Mouse (Mus musculus): ENCODE data around the gene Cables2.

Cables2 gene

DNA sequence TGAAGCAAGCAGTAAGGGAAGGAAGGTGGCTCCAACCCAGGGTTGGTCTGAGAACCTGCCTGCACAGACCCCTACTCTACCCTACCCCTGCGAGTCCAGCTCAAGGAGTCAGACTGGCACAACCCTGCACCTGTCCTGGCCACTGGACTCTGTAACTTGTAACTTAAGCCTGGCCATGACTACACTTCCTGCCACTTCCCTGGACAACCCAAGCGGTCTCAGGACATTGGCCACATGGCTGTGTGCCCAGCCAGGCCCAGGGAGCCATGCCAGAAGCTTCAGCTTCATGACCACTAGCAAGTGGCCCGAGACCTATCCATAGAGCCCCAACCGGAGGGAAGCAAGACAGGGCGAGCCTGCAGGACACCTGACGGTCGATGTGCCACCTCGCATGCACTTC, 55.7 kb downstream of the Cables2 start:
- TF ChIP-seq POU5F1 (IDR thresholded peaks at IDR 0.05; ENCODE audit: borderline replicate concordance, low read length), result no peak
- no peak for TF ChIP-seq NANOG (IDR thresholded peaks at IDR 0.05; ENCODE audit: borderline replicate concordance, low read length)
- TF ChIP-seq CTCF (conservative IDR thresholded peaks at IDR 0.05; ENCODE audit: low read length), result no peak

DNA sequence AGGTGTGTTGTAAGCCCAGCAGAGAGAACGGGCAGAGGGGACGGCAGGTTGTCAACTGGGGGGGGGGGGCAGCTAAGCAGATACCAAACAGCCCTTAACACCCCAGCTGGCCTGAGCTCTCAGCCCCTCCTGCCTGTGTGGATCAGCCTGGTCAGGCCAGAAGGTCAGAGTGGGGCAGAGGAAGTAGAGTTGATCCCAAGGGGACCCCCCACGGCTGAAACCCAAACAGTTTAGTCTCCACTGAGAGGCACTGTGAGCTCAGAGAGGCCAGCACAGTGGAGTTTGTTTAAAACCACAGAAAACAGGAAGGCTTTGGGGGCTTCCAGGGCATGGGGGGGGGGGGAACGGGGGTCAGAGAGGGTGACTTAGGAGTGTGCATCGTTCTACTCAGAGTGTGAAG, 56.4 kb downstream of the Cables2 start:
- TF ChIP-seq POU5F1 (IDR thresholded peaks at IDR 0.05; ENCODE audit: borderline replicate concordance, low read length) (no peak), NANOG (IDR thresholded peaks at IDR 0.05; ENCODE audit: borderline replicate concordance, low read length) (no peak), CTCF (conservative IDR thresholded peaks at IDR 0.05; ENCODE audit: low read length) (no peak)
- Histone ChIP-seq H3K4me1 (replicated peaks; ENCODE audit: low read depth, low read length) (peaks cover 90% of the 10 kb centered on the region), H3K9me3 (ENCODE audit: low read length) (no peaks in the 10 kb centered on the region), H3K4me3 (replicated peaks; ENCODE audit: low read length) (no peak overlapping the region), H3K27me3 (ENCODE audit: insufficient read depth, low read length) (no peaks in the 10 kb centered on the region), H3K36me3 (ENCODE audit: insufficient read depth, low read length) (peaks cover 94% of the 10 kb centered on the region)

More for the DNA sequence above, 55.7 kb downstream of the Cables2 start:
- H3K36me3 ChIP-seq (ENCODE audit: insufficient read depth, low read length), result peaks cover 93% of the 10 kb centered on the region
- H3K9me3 ChIP-seq (ENCODE audit: low read length), result no peaks in the 10 kb centered on the region
- no peaks in the 10 kb centered on the region for H3K27me3 ChIP-seq (ENCODE audit: insufficient read depth, low read length)
- H3K4me1 ChIP-seq (replicated peaks; ENCODE audit: low read depth, low read length), result peaks cover 96% of the 10 kb centered on the region
- peak overlapping the region; percentile 96 for H3K4me3 ChIP-seq (replicated peaks; ENCODE audit: low read length)

DNA sequence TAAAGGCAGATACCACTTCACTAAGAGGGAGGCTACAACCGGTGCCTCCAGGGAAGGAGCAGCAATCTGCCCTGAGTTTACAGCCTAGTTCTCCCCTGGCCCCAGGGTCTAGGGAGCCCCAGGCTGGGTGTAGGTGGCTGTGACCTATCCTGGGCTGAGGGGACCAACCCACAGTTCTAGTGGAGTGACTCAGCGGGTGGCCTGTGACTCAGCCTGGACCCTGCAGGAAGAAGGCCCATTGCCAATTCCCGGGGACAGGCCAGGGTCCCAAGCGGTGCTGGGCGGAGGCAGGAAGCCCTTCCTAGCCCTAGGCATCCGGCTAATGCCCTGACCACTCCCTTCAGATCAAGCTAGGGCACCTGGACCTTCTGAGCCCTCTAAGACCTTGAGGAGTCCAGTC, 57.3 kb downstream of the Cables2 start:
- peaks cover 94% of the 10 kb centered on the region for H3K36me3 ChIP-seq (ENCODE audit: insufficient read depth, low read length)
- no peaks in the 10 kb centered on the region for H3K27me3 ChIP-seq (ENCODE audit: insufficient read depth, low read length)
- H3K9me3 ChIP-seq (ENCODE audit: low read length), result no peaks in the 10 kb centered on the region
- H3K4me3 ChIP-seq (replicated peaks; ENCODE audit: low read length), result 0 out of 2 replicates have a peak overlapping the region, but pooled peaks have one; percentile 26
- peaks cover 90% of the 10 kb centered on the region for H3K4me1 ChIP-seq (replicated peaks; ENCODE audit: low read depth, low read length)
- TF ChIP-seq NANOG (IDR thresholded peaks at IDR 0.05; ENCODE audit: borderline replicate concordance, low read length), result no peak
- TF ChIP-seq CTCF (conservative IDR thresholded peaks at IDR 0.05; ENCODE audit: low read length), result no peak
- no peak for TF ChIP-seq POU5F1 (IDR thresholded peaks at IDR 0.05; ENCODE audit: borderline replicate concordance, low read length)

DNA sequence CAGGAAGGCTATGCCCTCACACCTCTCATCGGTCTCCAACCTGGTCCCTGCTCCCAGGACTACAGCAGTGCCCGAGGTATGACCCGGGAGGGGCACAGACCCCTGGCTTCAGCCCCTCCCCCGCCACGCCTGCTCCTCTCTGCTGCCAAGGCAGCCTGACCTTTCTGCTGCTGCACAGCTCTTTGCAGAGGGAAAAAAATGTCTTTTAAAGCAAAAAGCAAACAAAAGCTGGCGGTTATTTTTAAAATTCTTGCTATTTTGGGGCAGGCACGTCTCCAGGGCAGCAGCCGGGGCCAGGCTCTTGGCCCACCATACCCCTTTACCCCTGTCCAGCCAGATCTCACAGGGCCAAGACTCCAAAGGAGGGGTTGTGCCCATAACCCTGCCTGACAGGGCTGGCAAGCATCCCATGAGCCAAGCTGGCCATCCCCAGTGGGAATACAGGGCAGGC, 58.3 kb downstream of the Cables2 start:
- no peaks in the 10 kb centered on the region for H3K27me3 ChIP-seq (ENCODE audit: insufficient read depth, low read length)
- no peak for TF ChIP-seq POU5F1 (IDR thresholded peaks at IDR 0.05; ENCODE audit: borderline replicate concordance, low read length)
- peaks cover 91% of the 10 kb centered on the region for H3K36me3 ChIP-seq (ENCODE audit: insufficient read depth, low read length)
- peaks cover 83% of the 10 kb centered on the region for H3K4me1 ChIP-seq (replicated peaks; ENCODE audit: low read depth, low read length)
- no peaks in the 10 kb centered on the region for H3K9me3 ChIP-seq (ENCODE audit: low read length)
- peak overlapping the region; percentile 41 for H3K4me3 ChIP-seq (replicated peaks; ENCODE audit: low read length)

DNA sequence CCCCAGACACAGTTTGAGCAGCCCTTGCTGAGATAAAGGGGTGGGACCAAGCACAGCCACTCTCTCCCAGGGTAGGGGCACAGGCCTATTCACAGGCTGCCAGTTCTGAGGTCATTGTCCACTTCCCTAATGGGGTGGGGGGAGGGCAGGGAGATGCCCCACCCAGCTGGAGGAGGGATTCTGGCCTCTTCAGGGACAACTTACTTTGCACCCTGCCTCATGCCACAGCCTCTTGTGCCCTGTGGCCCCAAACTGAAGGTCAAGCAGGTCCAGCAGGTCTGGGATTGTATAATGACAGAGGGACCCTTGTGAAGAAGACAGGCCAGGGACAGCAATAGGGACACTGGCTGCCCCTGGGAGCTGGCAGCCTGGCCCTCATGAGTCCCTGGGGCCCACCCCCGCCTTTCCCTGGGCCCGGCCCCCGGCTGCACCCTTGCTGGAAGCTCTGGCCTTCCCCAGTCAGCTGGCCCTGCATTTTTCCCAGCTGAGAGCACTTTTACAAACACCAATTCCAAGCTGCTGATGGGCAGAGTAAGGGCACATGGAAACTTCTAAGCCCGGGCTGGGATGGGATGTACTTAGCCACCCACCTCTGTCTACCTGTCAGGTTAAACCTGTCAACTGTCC, 58.8 kb downstream of the Cables2 start:
- Histone ChIP-seq H3K27me3 (ENCODE audit: insufficient read depth, low read length) (no peaks in the 10 kb centered on the region), H3K36me3 (ENCODE audit: insufficient read depth, low read length) (peaks cover 91% of the 10 kb centered on the region), H3K4me1 (replicated peaks; ENCODE audit: low read depth, low read length) (peaks cover 83% of the 10 kb centered on the region), H3K4me3 (replicated peaks; ENCODE audit: low read length) (peak overlapping the region; percentile 41; the same call in 1 of the 2 replicates), H3K9me3 (ENCODE audit: low read length) (no peaks in the 10 kb centered on the region)
- TF ChIP-seq POU5F1 (IDR thresholded peaks at IDR 0.05; ENCODE audit: borderline replicate concordance, low read length) (no peak), CTCF (conservative IDR thresholded peaks at IDR 0.05; ENCODE audit: low read length) (no peak), NANOG (IDR thresholded peaks at IDR 0.05; ENCODE audit: borderline replicate concordance, low read length) (no peak)

DNA sequence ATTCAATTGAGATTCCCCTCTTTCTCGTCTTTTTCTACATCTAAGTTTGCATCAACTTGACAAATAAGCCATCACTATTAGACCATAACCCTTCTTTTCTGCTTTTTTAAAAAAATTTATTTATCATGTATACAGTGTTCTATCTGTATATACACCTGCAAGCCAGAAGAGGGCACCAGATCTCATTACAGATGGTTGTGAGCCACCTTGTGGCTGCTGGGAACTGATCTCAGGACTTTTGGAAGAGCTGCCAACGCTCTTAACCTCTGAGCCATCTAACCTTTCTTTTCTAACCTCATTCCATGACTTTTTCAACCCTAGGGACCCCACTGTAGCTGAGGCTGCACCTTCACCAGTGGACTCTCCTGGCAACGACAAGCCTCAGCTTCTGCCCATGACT, 61.0 kb downstream of the Cables2 start:
- H3K36me3 ChIP-seq (ENCODE audit: insufficient read depth, low read length), result peaks cover 89% of the 10 kb centered on the region
- H3K9me3 ChIP-seq (ENCODE audit: low read length), result no peaks in the 10 kb centered on the region
- no peak overlapping the region for H3K4me3 ChIP-seq (replicated peaks; ENCODE audit: low read length)
- H3K4me1 ChIP-seq (replicated peaks; ENCODE audit: low read depth, low read length), result peaks cover 81% of the 10 kb centered on the region
- TF ChIP-seq CTCF (conservative IDR thresholded peaks at IDR 0.05; ENCODE audit: low read length), result peak; percentile 49
- no peak for TF ChIP-seq NANOG (IDR thresholded peaks at IDR 0.05; ENCODE audit: borderline replicate concordance, low read length)
- H3K27me3 ChIP-seq (ENCODE audit: insufficient read depth, low read length), result no peaks in the 10 kb centered on the region

DNA sequence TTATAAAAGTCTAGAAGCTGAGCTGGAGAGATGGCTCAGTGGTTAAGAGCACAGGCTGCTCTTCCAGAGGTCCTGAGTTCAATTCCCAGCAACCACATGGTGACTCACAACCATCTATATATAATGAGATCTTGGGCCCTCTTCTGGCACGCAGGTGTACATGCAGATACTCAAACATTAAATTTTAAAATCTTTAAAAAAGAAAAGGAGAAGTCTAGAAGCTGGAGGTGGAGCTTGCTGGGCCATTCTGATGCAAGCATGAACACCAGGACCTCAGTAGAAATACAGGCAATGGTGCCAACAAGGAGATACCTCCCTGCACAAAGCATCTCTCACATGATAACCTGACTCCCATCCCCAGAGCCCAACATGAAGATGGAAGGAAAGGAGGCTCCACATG, 64.3 kb downstream of the Cables2 start:
- TF ChIP-seq POU5F1 (IDR thresholded peaks at IDR 0.05; ENCODE audit: borderline replicate concordance, low read length) (no peak), CTCF (conservative IDR thresholded peaks at IDR 0.05; ENCODE audit: low read length) (no peak), NANOG (IDR thresholded peaks at IDR 0.05; ENCODE audit: borderline replicate concordance, low read length) (no peak)
- Histone ChIP-seq H3K9me3 (ENCODE audit: low read length) (no peaks in the 10 kb centered on the region), H3K4me1 (replicated peaks; ENCODE audit: low read depth, low read length) (peaks cover 76% of the 10 kb centered on the region), H3K36me3 (ENCODE audit: insufficient read depth, low read length) (peaks cover 92% of the 10 kb centered on the region), H3K4me3 (replicated peaks; ENCODE audit: low read length) (no peak overlapping the region), H3K27me3 (ENCODE audit: insufficient read depth, low read length) (no peaks in the 10 kb centered on the region)

Data from E14TG2a.4 (cell line).